Mouse (Mus musculus) 3T3-L1 (cell line): ENCODE measurements at regions not wholly inside any gene's neighbourhood (a gene's known extent, or its start where the extent isn't known, plus 50 kb on each side); places are given as distances from the start of the nearest gene placed in this dataset.

Experiments
- DNase-seq: peaks from one replicate; pipeline ENCODE4 v3.0.0-alpha.2; 2015; ENCODE audit warnings: low read depth, low spot score

- no peak for DNase-seq
Observed at GRCm38 (mm10) chr1:73354447-73354846, 338.7 kb upstream of the Tnp1 start.

DNA sequence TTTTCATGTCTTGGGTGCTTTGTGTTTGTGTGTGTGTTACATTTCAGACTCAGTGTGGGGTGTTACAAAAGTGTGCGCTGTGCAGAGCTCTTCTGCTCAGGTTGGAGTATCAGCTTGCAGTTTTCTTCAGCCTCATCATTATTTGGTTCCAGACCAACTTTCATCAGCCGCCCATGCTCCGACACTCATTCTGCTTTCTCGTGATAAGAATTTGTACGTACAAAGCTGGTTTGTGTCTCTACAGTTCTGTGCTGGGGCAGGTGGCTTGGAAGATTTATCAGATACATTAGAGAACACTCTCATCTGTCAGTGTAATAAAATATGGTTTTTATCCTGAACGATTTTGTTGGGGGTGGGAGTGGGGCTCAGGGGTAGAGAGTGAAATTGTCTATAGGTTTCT is 332.8 kb upstream of the Tnp1 start:
- DNase-seq, result no peak

GRCm38 (mm10) chr1:73344587-73344986 is 328.9 kb upstream of the Tnp1 start:
- DNase-seq, result no peak

- DNase-seq, result no peak
Observed at GRCm38 (mm10) chr1:73341911-73342310, 326.2 kb upstream of the Tnp1 start.

GRCm38 (mm10) chr1:73337401-73337800 is 321.7 kb upstream of the Tnp1 start:
- no peak for DNase-seq

GRCm38 (mm10) chr1:73309556-73309955 is 293.8 kb upstream of the Tnp1 start:
- DNase-seq, result no peak

GRCm38 (mm10) chr1:73308420-73308819 is 292.7 kb upstream of the Tnp1 start:
- DNase-seq, result no peak

DNA sequence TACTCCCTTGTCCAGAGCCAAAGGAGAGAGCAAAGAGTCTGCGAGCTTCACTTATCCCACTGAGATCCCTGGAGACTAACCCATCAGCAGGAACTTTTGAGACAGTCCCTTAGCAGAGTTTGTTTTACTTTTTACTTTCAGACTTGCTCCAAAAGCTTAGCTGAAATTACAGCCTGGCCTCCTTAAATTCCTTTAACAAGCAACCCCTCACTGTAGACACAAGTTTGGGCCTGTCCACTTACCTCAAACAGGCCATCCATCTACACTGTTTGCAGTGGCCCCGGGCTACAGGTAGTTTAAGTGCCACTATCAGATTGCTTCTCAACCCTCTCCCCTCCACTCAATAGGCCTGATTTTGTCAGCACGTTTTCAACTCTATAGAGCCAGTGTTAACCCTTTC is 291.5 kb upstream of the Tnp1 start:
- no peak for DNase-seq

GRCm38 (mm10) chr1:73299978-73300688 is 284.4 kb upstream of the Tnp1 start:
- DNase-seq, result no peak

DNA sequence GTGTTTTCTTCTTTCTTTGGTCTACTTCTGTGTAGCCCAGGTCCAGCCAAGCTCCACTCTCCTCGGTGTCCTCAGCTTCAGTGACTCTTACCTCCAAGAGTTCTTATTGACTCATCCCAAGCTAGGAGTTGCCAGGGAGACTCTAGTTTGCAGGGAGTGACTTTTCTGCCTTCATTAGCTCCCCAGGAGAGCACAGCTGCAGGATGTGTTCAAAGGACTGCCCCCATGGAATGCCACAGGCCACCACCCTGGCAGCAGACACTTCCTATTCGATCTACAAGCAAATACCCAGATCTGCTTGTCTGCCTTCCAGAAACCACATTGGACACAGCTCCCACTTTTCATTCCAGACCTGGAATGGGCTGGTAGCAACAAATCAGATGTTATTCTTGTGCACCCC is 269.6 kb upstream of the Tnp1 start:
- DNase-seq, result no peak

GRCm38 (mm10) chr1:73274480-73274879 is 258.8 kb upstream of the Tnp1 start:
- DNase-seq, result no peak

GRCm38 (mm10) chr1:73270787-73271391 is 255.2 kb upstream of the Tnp1 start:
- DNase-seq, result no peak

- DNase-seq, result no peak
Observed at GRCm38 (mm10) chr1:73269051-73269755, 253.5 kb upstream of the Tnp1 start.

GRCm38 (mm10) chr1:73265009-73265408 is 249.3 kb upstream of the Tnp1 start:
- DNase-seq, result no peak

DNA sequence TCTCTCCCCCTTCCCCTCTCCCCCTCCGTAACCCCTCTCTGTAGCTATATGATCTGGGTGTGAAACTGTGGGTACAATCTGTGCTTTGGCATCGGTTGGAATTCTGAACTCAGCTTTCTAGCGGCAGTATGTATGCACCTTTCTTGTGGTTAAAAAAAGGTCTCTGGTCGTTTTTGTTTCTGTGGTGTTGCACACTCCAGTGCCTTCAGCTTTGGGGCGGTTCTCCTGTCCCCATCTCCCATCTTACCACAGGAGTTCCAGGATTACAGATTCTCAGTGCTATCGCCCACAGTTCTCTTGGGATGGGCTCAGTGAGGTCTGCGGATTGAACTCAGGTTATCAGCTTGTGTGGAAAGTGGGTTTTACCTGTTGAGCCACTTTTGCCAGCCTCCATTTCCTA is 248.5 kb upstream of the Tnp1 start:
- DNase-seq, result no peak

DNA sequence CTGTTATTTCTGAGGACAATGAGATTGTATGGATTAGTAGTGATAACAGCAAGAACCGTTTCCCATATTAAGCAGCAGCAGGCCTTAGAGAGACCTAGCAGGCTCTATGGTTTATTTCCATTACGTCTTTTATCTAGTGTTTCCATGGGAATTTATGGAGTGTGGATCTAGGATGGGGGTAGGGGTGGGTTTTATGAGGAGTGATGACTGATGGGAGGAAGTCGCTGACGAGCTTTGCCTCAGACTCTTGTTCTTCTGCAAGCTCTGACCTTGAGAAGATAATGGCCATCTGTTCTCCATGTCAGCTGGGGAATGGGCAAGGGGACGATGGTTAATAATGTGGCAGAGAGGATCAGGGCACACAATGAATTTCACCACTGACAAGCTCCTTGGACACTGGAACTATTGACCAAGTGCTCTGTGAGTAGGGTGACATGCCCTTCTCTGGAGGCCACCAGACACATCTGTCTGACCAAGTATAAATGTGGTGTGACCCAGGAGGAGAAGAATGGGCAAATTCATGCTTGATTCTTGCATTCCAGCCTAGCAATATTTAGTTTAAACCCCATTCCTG is 243.9 kb upstream of the Tnp1 start:
- DNase-seq, result no peak

DNA sequence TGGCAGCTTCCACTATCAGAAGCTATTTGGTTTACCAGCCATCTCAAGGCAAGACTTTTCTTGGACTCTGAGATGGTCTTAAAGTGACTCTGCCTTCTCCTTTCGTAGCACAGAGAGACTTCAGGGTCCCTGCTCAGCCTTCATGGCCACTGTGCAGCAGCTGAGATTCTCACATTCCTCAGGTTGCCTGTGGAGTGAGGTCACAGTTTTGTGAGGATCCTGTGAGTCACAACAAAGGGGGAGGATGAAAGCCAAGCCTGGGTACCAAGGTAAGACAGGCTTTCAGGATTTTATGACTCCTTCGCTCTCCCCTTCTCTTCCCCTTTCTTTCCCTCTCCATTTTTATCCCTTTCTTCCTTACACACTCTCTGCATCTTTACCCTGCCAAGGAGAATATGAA is 241.6 kb upstream of the Tnp1 start:
- no peak for DNase-seq

GRCm38 (mm10) chr1:73251911-73252356 is 236.2 kb upstream of the Tnp1 start:
- no peak for DNase-seq

GRCm38 (mm10) chr1:73244016-73244415 is 228.3 kb upstream of the Tnp1 start:
- no peak for DNase-seq

- no peak for DNase-seq
Observed at GRCm38 (mm10) chr1:73242290-73242689, 226.6 kb upstream of the Tnp1 start.

- DNase-seq, result no peak
Observed at GRCm38 (mm10) chr1:73236867-73237266, 221.2 kb upstream of the Tnp1 start.

- no peak for DNase-seq
Observed at GRCm38 (mm10) chr1:73233636-73234035, 217.9 kb upstream of the Tnp1 start.

DNA sequence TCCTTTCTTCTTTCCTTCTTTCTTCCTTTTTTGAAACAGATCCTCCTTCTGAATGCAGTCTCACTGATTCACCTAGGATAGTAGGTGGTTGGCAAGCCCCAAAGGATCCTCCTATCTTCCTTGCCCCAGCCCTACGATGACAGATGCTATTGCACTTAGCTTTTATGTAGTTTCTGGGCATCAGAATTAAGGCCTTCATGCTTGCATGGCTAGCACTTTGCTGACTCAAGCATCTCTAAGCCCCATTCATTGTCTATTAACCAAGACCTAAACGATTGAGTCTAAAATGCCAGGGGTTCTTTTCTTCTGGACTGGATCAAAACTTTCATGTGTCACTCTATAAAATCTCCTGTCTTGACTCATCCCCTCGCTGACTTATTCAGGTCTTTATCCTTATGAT is 217.3 kb upstream of the Tnp1 start:
- DNase-seq, result no peak
